Mouse (Mus musculus) hindbrain, postnatal 0 days (tissue): ENCODE results near the gene Cyct. TPM values are rescaled to one million over a fixed set of nuclear protein-coding genes. Genes with fewer than 3 reads are reported as not detected.
A peak's percentile ranks its signal among the peaks of the same experiment; 100 is the strongest.

Source experiments
- ATAC-seq: fragments of 200-750 bp; cut with Nextera tagmentation; 2 replicates; pipeline ENCODE4 v1.8.0; 2017; ENCODE audit warnings: mild to moderate bottlenecking, moderate TSS enrichment, moderate library complexity
- DNase-seq: peaks from one replicate; pipeline ENCODE4 v3.0.0-alpha.2; 2015; ENCODE audit warnings: low spot score
- H3K27ac ChIP-seq: fragments of 300-500 bp; sonication (generic); 2 replicates; pipeline ENCODE4 v1.5.1; 2014; ENCODE audit warnings: mild to moderate bottlenecking
- H3K27me3 ChIP-seq: fragments of 300-500 bp; sonication (generic); 2 replicates; pipeline ENCODE4 v1.6.1; 2014; ENCODE audit warnings: low read length, mixed read lengths; ENCODE audit not compliant: insufficient read depth
- H3K36me3 ChIP-seq: fragments of 300-500 bp; sonication (generic); 2 replicates; pipeline ENCODE4 v1.6.1; 2014; ENCODE audit warnings: low read length, mixed read lengths; ENCODE audit not compliant: insufficient read depth
- H3K4me1 ChIP-seq: fragments of 300-500 bp; sonication (generic); 2 replicates; pipeline ENCODE4 v1.6.1; 2014; ENCODE audit warnings: antibody characterized with exemption, low read length, mixed read lengths; ENCODE audit not compliant: insufficient read depth
- H3K4me2 ChIP-seq: fragments of 300-500 bp; sonication (generic); 2 replicates; pipeline ENCODE4 v1.6.1; 2014; ENCODE audit warnings: low read depth, mild to moderate bottlenecking, low read length, moderate library complexity, mixed read lengths
- H3K4me3 ChIP-seq: fragments of 300-500 bp; sonication (generic); 2 replicates; pipeline ENCODE4 v1.5.1; 2014; ENCODE audit warnings: low read length
- H3K9ac ChIP-seq: fragments of 300-500 bp; sonication (generic); replicated peaks from 2 replicates; pipeline ENCODE4 v1.6.1; 2014; ENCODE audit warnings: mild to moderate bottlenecking, low read length, moderate library complexity, mixed read lengths
- H3K9me3 ChIP-seq: fragments of 300-500 bp; sonication (generic); 2 replicates; pipeline ENCODE4 v1.6.1; 2016; ENCODE audit warnings: low read length, mixed read lengths
- CTCF ChIP-seq: IDR thresholded peaks from 2 replicates; pipeline ENCODE4 v1.5.1; 2016; ENCODE audit warnings: antibody characterized with exemption, control low read depth, low read depth
- WGBS: fragments of 180-500 bp; shearing (Covaris S2); extraction: QIAGEN DNeasy Blood & Tissue Kit; methylation state at CpG from one replicate; pipeline ENCODE4 v1.1.7; 2014; 5-methylcytosine and 5-hydroxymethylcytosine counted together
- polyA plus RNA-seq: library from polyadenylated mRNA; unstranded; fragments of >200 nt; fragmentation: Nextera tagmentation; extraction: Ambion mirVana; gene quantifications from 2 replicates; pipeline ENCODE4 v1.2.1, GENCODE M21; 2015
- total RNA-seq: library from RNA; depleted of rRNA; stranded (reverse); fragments of >200 nt; gene quantifications from 2 replicates; pipeline ENCODE4 v1.2.3, GENCODE M21; 2014

The Cyct gene
- total and polyA plus RNA-seq, 2 experiments from 2014 or later = 0.31 TPM; not detected in 1

DNA sequence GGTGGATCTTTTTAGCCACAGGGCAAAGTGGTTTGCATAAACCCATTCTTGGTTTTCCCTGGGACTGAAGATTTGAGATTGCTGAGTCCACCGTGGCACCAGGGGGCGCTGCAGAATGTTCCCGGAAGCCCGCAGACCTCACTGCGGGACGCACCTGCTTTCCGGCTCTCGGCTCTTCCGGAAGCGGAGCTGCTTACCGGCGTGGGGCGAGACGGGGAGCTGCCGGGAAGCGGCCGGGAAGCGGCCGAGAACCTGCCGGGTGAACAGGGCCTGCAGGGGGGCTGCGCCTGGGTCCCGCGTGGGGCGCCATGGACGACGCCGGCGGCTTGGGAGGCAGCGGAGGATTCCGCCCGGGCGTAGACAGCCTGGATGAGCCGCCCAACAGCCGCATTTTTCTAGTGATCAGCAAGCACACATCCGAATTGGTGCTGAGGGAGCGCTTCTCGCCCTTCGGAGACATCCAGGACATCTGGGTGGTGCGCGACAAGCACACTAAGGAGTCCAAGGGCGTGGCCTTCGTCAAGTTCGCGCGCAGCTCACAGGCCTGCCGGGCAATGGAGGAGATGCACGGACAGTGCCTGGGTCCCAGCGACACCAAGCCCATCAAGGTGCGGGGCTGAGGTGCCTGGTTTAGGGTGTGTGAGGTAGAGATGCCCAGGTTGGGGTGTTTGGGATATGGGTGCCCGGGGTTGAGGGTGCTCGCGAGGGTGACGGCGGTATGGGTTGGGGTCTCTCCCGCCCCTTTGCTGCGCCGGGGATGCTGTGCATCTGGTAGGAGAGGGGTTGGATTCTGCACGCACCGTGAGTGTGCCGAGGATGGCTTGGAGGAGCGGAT is 9.8 kb upstream of the Cyct start, which contains the start of gene Rbm45:
TSS of gene Rbm45 (plus strand) at position 164 of the 835 bp plus-strand sequence.
- peak; percentile 88 for TF ChIP-seq CTCF
- Histone ChIP-seq H3K4me1 (peaks cover 7% of the 10 kb centered on the region; the same call in 1 of the 2 replicates), H3K4me3 (peak within 1 kb of the TSS; percentile 78), H3K27ac (peak within 1 kb of the TSS; percentile 71; the same call in 1 of the 2 replicates), H3K9me3 (no peaks in the 10 kb centered on the region), H3K27me3 (no peaks in the 10 kb centered on the region), H3K4me2 (peak within 1 kb of the TSS; percentile 88), H3K36me3 (peaks cover 11% of the 10 kb centered on the region), H3K9ac (peak within 1 kb of the TSS; percentile 75)
- WGBS = under 1% methylated on average over 61 of the region's 61 CpGs
- DNase-seq (peak; percentile 95), ATAC-seq (peak; percentile 92)

DNA sequence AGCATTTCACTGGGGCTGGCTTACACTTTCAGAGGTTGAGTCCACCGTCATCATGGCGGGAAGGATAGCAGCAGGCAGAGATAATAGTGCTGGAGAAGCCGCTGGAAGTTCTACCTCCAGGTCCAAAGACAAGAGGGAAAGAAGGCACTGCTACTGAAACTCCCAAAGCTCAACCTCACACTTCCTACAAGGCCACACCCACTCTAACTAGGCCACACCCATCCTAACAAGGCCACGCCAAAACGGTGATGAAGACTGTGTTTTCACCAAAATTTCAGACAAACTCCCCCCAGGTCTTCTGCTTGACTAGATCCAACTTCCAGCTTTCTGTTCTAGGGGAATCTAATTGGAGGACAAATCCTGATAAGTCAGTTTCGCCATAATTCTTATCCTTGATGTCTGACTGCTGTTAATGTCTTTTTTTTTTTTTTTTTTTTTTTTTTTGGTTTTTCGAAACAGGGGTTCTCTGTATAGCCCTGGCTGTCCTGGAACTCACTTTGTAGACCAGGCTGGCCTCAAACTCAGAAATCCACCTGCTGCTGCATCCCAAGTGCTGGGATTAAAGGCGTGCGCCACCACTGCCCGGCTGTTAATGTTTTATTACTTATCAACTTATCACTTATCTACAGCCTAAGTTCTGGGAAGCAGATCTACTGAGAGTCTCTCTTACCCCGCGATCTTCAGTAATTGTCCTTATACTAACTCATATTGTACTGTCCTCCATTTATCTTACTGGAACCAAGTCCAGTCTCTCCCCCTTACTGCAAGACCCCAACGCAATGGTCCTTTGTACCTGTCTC is 8.8 kb upstream of the Cyct start:
- Histone ChIP-seq H3K4me1 (peaks cover 7% of the 10 kb centered on the region; the same call in 1 of the 2 replicates), H3K4me3 (no peak overlapping the region), H3K9me3 (no peaks in the 10 kb centered on the region), H3K27me3 (no peaks in the 10 kb centered on the region), H3K9ac (no peak overlapping the region), H3K4me2 (no peak overlapping the region), H3K36me3 (peaks cover 5% of the 10 kb centered on the region), H3K27ac (no peak overlapping the region)
- ATAC-seq (no peak), DNase-seq (no peak)
- 75% methylated on average over 12 of the region's 13 CpGs for WGBS
- TF ChIP-seq CTCF = no peak

- DNase-seq = peak; percentile 95
- Histone ChIP-seq H3K4me2 (no peak overlapping the region), H3K9me3 (no peaks in the 10 kb centered on the region), H3K27ac (no peak overlapping the region), H3K9ac (no peak overlapping the region), H3K36me3 (no peaks in the 10 kb centered on the region), H3K4me1 (peaks cover 7% of the 10 kb centered on the region; the same call in 1 of the 2 replicates), H3K4me3 (no peak overlapping the region), H3K27me3 (no peaks in the 10 kb centered on the region)
- 17% methylated on average over 9 of the region's 9 CpGs for WGBS
- peak; percentile 87 for TF ChIP-seq CTCF
- no peak for ATAC-seq
These were observed 7.1 kb upstream of the Cyct start for GRCm38 (mm10) chr2:76367188-76367922.

DNA sequence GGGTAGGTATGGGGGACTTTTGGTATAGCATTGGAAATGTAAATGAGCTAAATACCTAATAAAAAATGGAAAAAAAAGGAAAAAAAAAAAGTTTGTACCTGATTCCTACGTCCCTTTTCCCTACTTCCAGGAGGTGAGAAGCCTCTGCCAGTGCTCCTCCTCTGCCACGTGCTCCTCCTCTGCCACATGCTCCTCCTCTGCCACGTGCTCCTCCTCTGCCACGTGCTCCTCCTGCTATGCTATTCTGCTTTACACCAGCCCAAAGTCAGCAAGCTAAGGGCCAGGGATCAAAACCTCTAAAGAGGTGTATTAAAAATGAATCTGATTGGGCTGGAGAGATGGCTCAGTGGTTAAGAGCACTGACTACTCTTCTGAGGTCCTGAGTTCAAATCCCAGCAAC is 5.6 kb upstream of the Cyct start:
- no peaks in the 10 kb centered on the region for H3K36me3 ChIP-seq
- TF ChIP-seq CTCF = no peak
- H3K9ac ChIP-seq = no peak overlapping the region
- ATAC-seq = no peak
- no peak overlapping the region for H3K27ac ChIP-seq
- 71% methylated on average over 4 of the region's 4 CpGs for WGBS
- DNase-seq = no peak
- no peaks in the 10 kb centered on the region for H3K27me3 ChIP-seq
- H3K9me3 ChIP-seq = no peaks in the 10 kb centered on the region
- peaks cover 4% of the 10 kb centered on the region; the same call in 1 of the 2 replicates for H3K4me1 ChIP-seq
- H3K4me2 ChIP-seq = no peak overlapping the region
- H3K4me3 ChIP-seq = no peak overlapping the region

GRCm38 (mm10) chr2:76362111-76362510 is 1.9 kb upstream of the Cyct start:
- Histone ChIP-seq H3K4me2 (no peak overlapping the region), H3K4me3 (no peak overlapping the region), H3K9me3 (no peaks in the 10 kb centered on the region), H3K36me3 (no peaks in the 10 kb centered on the region), H3K27ac (no peak overlapping the region), H3K9ac (no peak overlapping the region), H3K4me1 (no peaks in the 10 kb centered on the region), H3K27me3 (no peaks in the 10 kb centered on the region)
- DNase-seq (peak; percentile 64), ATAC-seq (no peak)
- 55% methylated on average over 2 of the region's 2 CpGs for WGBS
- TF ChIP-seq CTCF = peak; percentile 75

- no peak for DNase-seq
- no peaks in the 10 kb centered on the region for H3K9me3 ChIP-seq
- no peaks in the 10 kb centered on the region for H3K27me3 ChIP-seq
- no peak overlapping the region for H3K9ac ChIP-seq
- no peak for ATAC-seq
- 72% methylated on average over 6 of the region's 6 CpGs for WGBS
- H3K4me3 ChIP-seq = no peak overlapping the region
- H3K4me1 ChIP-seq = no peaks in the 10 kb centered on the region
- H3K36me3 ChIP-seq = no peaks in the 10 kb centered on the region
- H3K27ac ChIP-seq = no peak overlapping the region
- no peak for TF ChIP-seq CTCF
- H3K4me2 ChIP-seq = no peak overlapping the region
These were observed 12.4 kb downstream of the Cyct start for GRCm38 (mm10) chr2:76347839-76348238.
